Mouse (Mus musculus) testis, adult 2 months (tissue): ENCODE measurements around the gene Tlr9.

Experiments used
- CTCF ChIP-seq: fragments of 200-500 bp; IDR thresholded peaks from 2 replicates; pipeline ENCODE4 v1.5.1; 2012; ENCODE audit warnings: low read depth, mild to moderate bottlenecking, inconsistent platforms, low read length, moderate library complexity; ENCODE audit not compliant: control insufficient read depth, insufficient read depth, insufficient replicate concordance
- POLR2A ChIP-seq: fragments of 200-500 bp; IDR thresholded peaks from 2 replicates; pipeline ENCODE4 v1.6.1; 2012; ENCODE audit warnings: low read depth, mild to moderate bottlenecking, inconsistent platforms, low read length, moderate library complexity; ENCODE audit not compliant: control insufficient read depth

DNA sequence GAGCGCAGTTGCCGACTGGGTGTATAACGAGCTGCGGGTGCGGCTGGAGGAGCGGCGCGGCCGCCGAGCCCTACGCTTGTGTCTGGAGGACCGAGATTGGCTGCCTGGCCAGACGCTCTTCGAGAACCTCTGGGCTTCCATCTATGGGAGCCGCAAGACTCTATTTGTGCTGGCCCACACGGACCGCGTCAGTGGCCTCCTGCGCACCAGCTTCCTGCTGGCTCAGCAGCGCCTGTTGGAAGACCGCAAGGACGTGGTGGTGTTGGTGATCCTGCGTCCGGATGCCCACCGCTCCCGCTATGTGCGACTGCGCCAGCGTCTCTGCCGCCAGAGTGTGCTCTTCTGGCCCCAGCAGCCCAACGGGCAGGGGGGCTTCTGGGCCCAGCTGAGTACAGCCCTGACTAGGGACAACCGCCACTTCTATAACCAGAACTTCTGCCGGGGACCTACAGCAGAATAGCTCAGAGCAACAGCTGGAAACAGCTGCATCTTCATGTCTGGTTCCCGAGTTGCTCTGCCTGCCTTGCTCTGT, 3.8 kb downstream of the Tlr9 start:
- TF ChIP-seq CTCF: no peak
- TF ChIP-seq POLR2A: no peak
